Mouse (Mus musculus) liver, adult 2 months (tissue): ENCODE data around the gene Tmem254c. TPM values are rescaled to one million over a fixed set of nuclear protein-coding genes. Genes with fewer than 3 reads are reported as not detected.

Experiments
- polyA plus RNA-seq: library from polyadenylated mRNA; depleted of rRNA; stranded (reverse); fragments of >200 nt; gene quantifications from 2 replicates; pipeline ENCODE4 v1.2.3, GENCODE M21; 2012; rRNA removed
- total RNA-seq: library from RNA; depleted of rRNA; stranded (reverse); fragments of >200 nt; gene quantifications from 2 replicates; pipeline ENCODE4 v1.2.3, GENCODE M21; 2014; rRNA removed

Tmem254c gene
- total and polyA plus RNA-seq, 2 experiments: 34.0 to 150 TPM

Other genes with a start within 250 kb of the Tmem254c start
- 11.7 and 14.5 TPM in 2 replicates for gene Anxa11, start 225.2 kb downstream of the Tmem254c start, total RNA-seq
- gene Anxa11, start 225.2 kb downstream of the Tmem254c start, polyA plus RNA-seq: 30.5 and 33.6 TPM in 2 replicates
- gene Plac9a, start 164.3 kb downstream of the Tmem254c start, total RNA-seq: not detected in 2 replicates
- 0.49 TPM in 1 of 2 replicates, not detected in the other for gene Plac9a, start 164.3 kb downstream of the Tmem254c start, polyA plus RNA-seq
- 1.7 and 2.2 TPM in 2 replicates for gene Tmem254a, start 139.7 kb downstream of the Tmem254c start, total RNA-seq
- 11.7 and 15.7 TPM in 2 replicates for gene Tmem254a, start 139.7 kb downstream of the Tmem254c start, polyA plus RNA-seq
- not detected in 2 replicates for gene Cphx1, start 129.1 kb downstream of the Tmem254c start, total RNA-seq
- 0.72 and 2.0 TPM in 2 replicates for gene Cphx1, start 129.1 kb downstream of the Tmem254c start, polyA plus RNA-seq
- gene Duxbl1, start 88.8 kb downstream of the Tmem254c start, total RNA-seq: 0.46 TPM in 1 of 2 replicates, not detected in the other
- gene Duxbl1, start 88.8 kb downstream of the Tmem254c start, polyA plus RNA-seq: 0.05 TPM in 1 of 2 replicates, not detected in the other
- 20.1 and 20.7 TPM in 2 replicates for gene Gm9780, start 24.6 kb downstream of the Tmem254c start, total RNA-seq
- gene Gm9780, start 24.6 kb downstream of the Tmem254c start, polyA plus RNA-seq: 28.0 and 28.2 TPM in 2 replicates
- gene Cphx2, start 14.2 kb upstream of the Tmem254c start, total RNA-seq: not detected in 2 replicates
- gene Cphx2, start 14.2 kb upstream of the Tmem254c start, polyA plus RNA-seq: 0.21 TPM in 1 of 2 replicates, not detected in the other
- gene Cphx3, start 14.9 kb upstream of the Tmem254c start, total RNA-seq: 0.55 and 0.74 TPM in 2 replicates
- 0.45 TPM in 1 of 2 replicates, not detected in the other for gene Cphx3, start 14.9 kb upstream of the Tmem254c start, polyA plus RNA-seq
- not detected in 2 replicates for gene Duxbl2, start 51.0 kb upstream of the Tmem254c start, total RNA-seq
- gene Duxbl2, start 51.0 kb upstream of the Tmem254c start, polyA plus RNA-seq: not detected in 2 replicates
- gene Plac9b, start 115.1 kb upstream of the Tmem254c start, total RNA-seq: not detected in 2 replicates
- gene Plac9b, start 115.1 kb upstream of the Tmem254c start, polyA plus RNA-seq: 6.0 and 7.2 TPM in 2 replicates
- gene Tmem254b, start 139.7 kb upstream of the Tmem254c start, total RNA-seq: 5.7 and 6.7 TPM in 2 replicates
- gene Tmem254b, start 139.7 kb upstream of the Tmem254c start, polyA plus RNA-seq: 76.5 and 139 TPM in 2 replicates
- not detected in 2 replicates for gene Duxbl3, start 190.6 kb upstream of the Tmem254c start, total RNA-seq
- gene Duxbl3, start 190.6 kb upstream of the Tmem254c start, polyA plus RNA-seq: not detected in 2 replicates